Mouse (Mus musculus) hematopoietic stem cell, adult 5-6 weeks (primary cell): Measurements from ENCODE around the gene Mrps36. TPM values are rescaled to one million over a fixed set of nuclear protein-coding genes. Genes with fewer than 3 reads are reported as not detected.

ENCODE experiments used
- ATAC-seq, 2 experiments: fragments of 125-278 bp in 1 of 2; replicated peaks in 1 of 2; 2 replicates each; pipeline ENCODE4 v1.8.0; 2016 to 2017; ENCODE audit warnings: inconsistent platforms in 2 of 2, mild to moderate bottlenecking in 2 of 2, moderate number of reproducible peaks in 2 of 2, low read depth in 1 of 2, moderate TSS enrichment in 1 of 2; ENCODE audit not compliant: low FRiP score in 2 of 2, poor library complexity in 2 of 2, severe bottlenecking in 2 of 2, insufficient read depth in 1 of 2, low TSS enrichment in 1 of 2
- total RNA-seq: library from RNA; stranded (forward); fragments of 172-1452, 232-1000 nt; gene quantifications from 2 replicates; pipeline ENCODE4 v1.2.3, GENCODE M21; 2017

Gene Mrps36
- total RNA-seq, 1 experiment from 2014 or later, result 56.6 TPM

GRCm38 (mm10) chr13:100687513-100687912, 56.9 kb downstream of the Mrps36 start:
- ATAC-seq, result no peak

Other genes with a start within 250 kb of the Mrps36 start
- gene Ocln, start 191.9 kb downstream of the Mrps36 start, total RNA-seq, result 0.50 and 1.2 TPM in 2 replicates
- gene Marveld2, start 127.7 kb downstream of the Mrps36 start, total RNA-seq, result 3.9 and 5.7 TPM in 2 replicates
- gene Ak6, start 93.7 kb downstream of the Mrps36 start, total RNA-seq, result 233 and 241 TPM in 2 replicates
- gene Rad17, start 93.6 kb downstream of the Mrps36 start, total RNA-seq, result 37.1 and 39.2 TPM in 2 replicates
- 13.8 and 18.1 TPM in 2 replicates for gene Taf9, start 93.1 kb downstream of the Mrps36 start, total RNA-seq
- 23.6 and 26.9 TPM in 2 replicates for gene Ccdc125, start 74.9 kb downstream of the Mrps36 start, total RNA-seq
- 33.2 and 43.1 TPM in 2 replicates for gene Cdk7, start 13.7 kb downstream of the Mrps36 start, total RNA-seq
- 39.1 and 45.4 TPM in 2 replicates for gene Cenph, start 31.2 kb upstream of the Mrps36 start, total RNA-seq
- 91.3 and 108 TPM in 2 replicates for gene Ccnb1, start 41.9 kb upstream of the Mrps36 start, total RNA-seq
- gene Slc30a5, start 88.8 kb upstream of the Mrps36 start, total RNA-seq, result 83.7 and 107 TPM in 2 replicates